Mouse (Mus musculus) embryonic fibroblast, embryonic 13.5 days (primary cell): ENCODE data around the gene Nudt16l1.

Experiments
- CTCF ChIP-seq: IDR thresholded peaks from 2 replicates; pipeline ENCODE4 v1.5.1; 2011; ENCODE audit warnings: mild to moderate bottlenecking, control low read depth, low read length, moderate library complexity, borderline replicate concordance; ENCODE audit not compliant: insufficient read depth
- POLR2A ChIP-seq: IDR thresholded peaks from 2 replicates; pipeline ENCODE4 v1.6.1; 2011; ENCODE audit warnings: low read depth, mild to moderate bottlenecking, control low read depth, low read length, moderate library complexity

GRCm38 (mm10) chr16:4963346-4963745 is 24.8 kb downstream of the Nudt16l1 start:
- TF ChIP-seq CTCF: no peak
- TF ChIP-seq POLR2A: no peak
